Mouse (Mus musculus) E14TG2a.4 (cell line): ENCODE measurements at regions not wholly inside any gene's neighbourhood (a gene's known extent, or its start where the extent isn't known, plus 50 kb on each side); places are given as distances from the start of the nearest gene placed in this dataset.

Experiments
- CTCF ChIP-seq: conservative IDR thresholded peaks from 2 replicates; pipeline ENCODE4 v1.5.1; 2014; ENCODE audit warnings: low read length
- POU5F1 ChIP-seq: IDR thresholded peaks from 2 replicates; pipeline ENCODE4 v1.6.1; 2014; ENCODE audit warnings: low read length, borderline replicate concordance

- TF ChIP-seq CTCF (no peak), POU5F1 (no peak)
These were observed 484.7 kb upstream of the Nectin3 start for GRCm38 (mm10) chr16:46982910-46983600.
